Mouse (Mus musculus) embryonic facial prominence, embryonic 15.5 days (tissue): ENCODE results near the gene Polr3h. TPM values are rescaled to one million over a fixed set of nuclear protein-coding genes. Genes with fewer than 3 reads are reported as not detected.

Source experiments
- ATAC-seq: fragments of 200-750 bp; cut with Nextera tagmentation; 2 replicates; pipeline ENCODE4 v1.8.0; 2017; ENCODE audit warnings: low read depth, moderate TSS enrichment; ENCODE audit not compliant: insufficient number of reproducible peaks, low FRiP score, low TSS enrichment
- H3K27ac ChIP-seq: fragments of 300-500 bp; sonication (generic); replicated peaks from 2 replicates; pipeline ENCODE4 v1.5.1; 2015; ENCODE audit warnings: mild to moderate bottlenecking, inconsistent platforms
- H3K27me3 ChIP-seq: fragments of 300-500 bp; sonication (generic); 2 replicates; pipeline ENCODE4 v1.6.1; 2015; ENCODE audit warnings: inconsistent platforms
- H3K36me3 ChIP-seq: fragments of 300-500 bp; sonication (generic); 2 replicates; pipeline ENCODE4 v1.6.1; 2015; ENCODE audit warnings: mild to moderate bottlenecking, inconsistent platforms
- H3K4me1 ChIP-seq: fragments of 300-500 bp; sonication (generic); 2 replicates; pipeline ENCODE4 v1.6.1; 2015; ENCODE audit warnings: inconsistent platforms
- H3K4me2 ChIP-seq: fragments of 300-500 bp; sonication (generic); replicated peaks from 2 replicates; pipeline ENCODE4 v1.6.1; 2015; ENCODE audit warnings: mild to moderate bottlenecking, inconsistent platforms
- H3K4me3 ChIP-seq: fragments of 300-500 bp; sonication (generic); replicated peaks from 2 replicates; pipeline ENCODE4 v1.5.1; 2015; ENCODE audit warnings: mild to moderate bottlenecking, inconsistent platforms
- H3K9ac ChIP-seq: fragments of 300-500 bp; sonication (generic); 2 replicates; pipeline ENCODE4 v1.6.1; 2015; ENCODE audit warnings: inconsistent platforms
- H3K9me3 ChIP-seq: fragments of 300-500 bp; sonication (generic); replicated peaks from 2 replicates; pipeline ENCODE4 v1.6.1; 2016; ENCODE audit warnings: inconsistent platforms
- WGBS: fragments of 180-500 bp; shearing (Covaris S2); methylation state at CpG from one replicate; pipeline ENCODE4 v1.1.7; 2015; 5-methylcytosine and 5-hydroxymethylcytosine counted together
- polyA plus RNA-seq: library from polyadenylated mRNA; unstranded; fragments of >200 nt; fragmentation: Nextera tagmentation; extraction: Ambion mirVana; gene quantifications from 2 replicates; pipeline ENCODE4 v1.2.1, GENCODE M21; 2015

The Polr3h gene
- polyA plus RNA-seq, 1 experiment from 2014 or later = 65.3 TPM

- peaks cover 23% of the 10 kb centered on the region for H3K4me1 ChIP-seq
- no peak overlapping the region for H3K27ac ChIP-seq
- H3K4me3 ChIP-seq = no peak overlapping the region
- no peak; the same call in 1 of the 2 replicates for ATAC-seq
- 31% methylated on average over 12 of the region's 12 CpGs for WGBS
- H3K36me3 ChIP-seq = no peaks in the 10 kb centered on the region
- H3K4me2 ChIP-seq = no peak overlapping the region
- no peaks in the 10 kb centered on the region for H3K27me3 ChIP-seq
- H3K9me3 ChIP-seq = no peaks in the 10 kb centered on the region
- no peak overlapping the region for H3K9ac ChIP-seq
Observed at GRCm38 (mm10) chr15:81932951-81933470, 7.0 kb upstream of the Polr3h start.

- Histone ChIP-seq H3K9me3 (no peaks in the 10 kb centered on the region), H3K4me1 (peaks cover 23% of the 10 kb centered on the region), H3K27me3 (no peaks in the 10 kb centered on the region), H3K4me2 (no peak overlapping the region), H3K4me3 (no peak overlapping the region), H3K9ac (no peak overlapping the region), H3K36me3 (peaks cover 5% of the 10 kb centered on the region; the same call in 1 of the 2 replicates), H3K27ac (0 out of 2 replicates have a peak overlapping the region, but pooled peaks have one; percentile 34)
- 68% methylated on average over 11 of the region's 11 CpGs for WGBS
- no peak for ATAC-seq
Observed at GRCm38 (mm10) chr15:81928277-81928676, 2.2 kb upstream of the Polr3h start.

GRCm38 (mm10) chr15:81927741-81928140, 1.7 kb upstream of the Polr3h start:
- H3K4me1 ChIP-seq = peaks cover 26% of the 10 kb centered on the region
- H3K27ac ChIP-seq = 0 out of 2 replicates have a peak overlapping the region, but pooled peaks have one; percentile 51
- 47% methylated on average over 4 of the region's 4 CpGs for WGBS
- no peak overlapping the region for H3K4me2 ChIP-seq
- peaks cover 6% of the 10 kb centered on the region; the same call in 1 of the 2 replicates for H3K36me3 ChIP-seq
- H3K9ac ChIP-seq = no peak overlapping the region
- H3K9me3 ChIP-seq = no peaks in the 10 kb centered on the region
- no peaks in the 10 kb centered on the region for H3K27me3 ChIP-seq
- no peak overlapping the region for H3K4me3 ChIP-seq
- no peak for ATAC-seq

- Histone ChIP-seq H3K4me1 (peaks cover 26% of the 10 kb centered on the region), H3K27me3 (no peaks in the 10 kb centered on the region), H3K9me3 (no peaks in the 10 kb centered on the region), H3K4me2 (peak overlapping the region; percentile 93), H3K4me3 (peak overlapping the region; percentile 79), H3K36me3 (peaks cover 17% of the 10 kb centered on the region), H3K27ac (0 out of 2 replicates have a peak overlapping the region, but pooled peaks have one; percentile 8), H3K9ac (no peak overlapping the region)
- WGBS = 35% methylated on average over 9 of the region's 9 CpGs
- ATAC-seq = peak; percentile 9; the same call in 1 of the 2 replicates
Observed at GRCm38 (mm10) chr15:81926446-81926822, 394 bp upstream of the Polr3h start.

- WGBS = 84% methylated on average over 11 of the region's 11 CpGs
- no peak for ATAC-seq
- Histone ChIP-seq H3K4me1 (peaks cover 26% of the 10 kb centered on the region), H3K36me3 (peaks cover 17% of the 10 kb centered on the region), H3K4me3 (peak overlapping the region; percentile 79), H3K27me3 (no peaks in the 10 kb centered on the region), H3K9ac (peak overlapping the region; percentile 80; the same call in 1 of the 2 replicates), H3K9me3 (no peaks in the 10 kb centered on the region), H3K4me2 (peak overlapping the region; percentile 93), H3K27ac (no peak overlapping the region)
Observed at GRCm38 (mm10) chr15:81924933-81925332, 1.1 kb downstream of the Polr3h start.

- Histone ChIP-seq H3K9me3 (no peaks in the 10 kb centered on the region), H3K4me1 (peaks cover 20% of the 10 kb centered on the region), H3K9ac (no peak overlapping the region; the same call in 1 of the 2 replicates), H3K36me3 (peaks cover 35% of the 10 kb centered on the region), H3K27me3 (no peaks in the 10 kb centered on the region), H3K27ac (no peak overlapping the region), H3K4me3 (no peak overlapping the region), H3K4me2 (no peak overlapping the region)
- 71% methylated on average over 5 of the region's 5 CpGs for WGBS
- ATAC-seq = no peak
Observed at GRCm38 (mm10) chr15:81921255-81921654, 4.8 kb downstream of the Polr3h start.

- H3K27me3 ChIP-seq = no peaks in the 10 kb centered on the region
- no peaks in the 10 kb centered on the region for H3K9me3 ChIP-seq
- WGBS = 80% methylated on average over 10 of the region's 10 CpGs
- H3K4me1 ChIP-seq = peaks cover 19% of the 10 kb centered on the region
- H3K9ac ChIP-seq = no peak overlapping the region; the same call in 1 of the 2 replicates
- no peak overlapping the region for H3K27ac ChIP-seq
- no peak overlapping the region for H3K4me3 ChIP-seq
- no peak for ATAC-seq
- no peak overlapping the region for H3K4me2 ChIP-seq
- H3K36me3 ChIP-seq = peaks cover 41% of the 10 kb centered on the region
Observed at GRCm38 (mm10) chr15:81920546-81921217, 5.4 kb downstream of the Polr3h start.

GRCm38 (mm10) chr15:81919062-81919461, 7.0 kb downstream of the Polr3h start:
- Histone ChIP-seq H3K4me1 (0 out of 2 replicates have a peak, but pooled peaks cover 4% of the 10 kb centered on the region), H3K36me3 (peaks cover 56% of the 10 kb centered on the region), H3K27ac (no peak overlapping the region), H3K9me3 (no peaks in the 10 kb centered on the region), H3K4me3 (no peak overlapping the region), H3K27me3 (no peaks in the 10 kb centered on the region), H3K4me2 (no peak overlapping the region), H3K9ac (no peak overlapping the region)
- WGBS = 80% methylated on average over 5 of the region's 5 CpGs
- ATAC-seq = no peak

GRCm38 (mm10) chr15:81917621-81918463, 8.2 kb downstream of the Polr3h start:
- no peaks in the 10 kb centered on the region for H3K27me3 ChIP-seq
- no peaks in the 10 kb centered on the region for H3K9me3 ChIP-seq
- H3K4me1 ChIP-seq = no peaks in the 10 kb centered on the region
- H3K4me2 ChIP-seq = no peak overlapping the region
- no peak overlapping the region for H3K27ac ChIP-seq
- peaks cover 62% of the 10 kb centered on the region for H3K36me3 ChIP-seq
- H3K9ac ChIP-seq = no peak overlapping the region
- WGBS = 52% methylated on average over 6 of the region's 6 CpGs
- no peak overlapping the region for H3K4me3 ChIP-seq
- no peak for ATAC-seq

GRCm38 (mm10) chr15:81917201-81917600, 8.8 kb downstream of the Polr3h start:
- no peaks in the 10 kb centered on the region for H3K4me1 ChIP-seq
- H3K27ac ChIP-seq = no peak overlapping the region
- WGBS = 90% methylated on average over 12 of the region's 12 CpGs
- H3K4me2 ChIP-seq = no peak overlapping the region
- no peaks in the 10 kb centered on the region for H3K9me3 ChIP-seq
- H3K9ac ChIP-seq = no peak overlapping the region
- ATAC-seq = no peak
- no peak overlapping the region for H3K4me3 ChIP-seq
- peaks cover 64% of the 10 kb centered on the region for H3K36me3 ChIP-seq
- H3K27me3 ChIP-seq = no peaks in the 10 kb centered on the region

GRCm38 (mm10) chr15:81915663-81916062, 10.4 kb downstream of the Polr3h start:
- ATAC-seq = no peak
- 85% methylated on average over 5 of the region's 5 CpGs for WGBS
- no peak overlapping the region for H3K9ac ChIP-seq
- no peaks in the 10 kb centered on the region for H3K9me3 ChIP-seq
- H3K4me2 ChIP-seq = no peak overlapping the region
- H3K4me3 ChIP-seq = no peak overlapping the region
- peaks cover 72% of the 10 kb centered on the region for H3K36me3 ChIP-seq
- H3K4me1 ChIP-seq = no peaks in the 10 kb centered on the region
- H3K27ac ChIP-seq = no peak overlapping the region
- H3K27me3 ChIP-seq = no peaks in the 10 kb centered on the region
